Mouse (Mus musculus) MEL (cell line): ENCODE results near the gene Klrb1.

Experiments used
- CHD2 ChIP-seq: IDR thresholded peaks from 2 replicates; pipeline ENCODE4 v1.6.1; 2011; ENCODE audit warnings: low read length, improper control_type of control experiment
- CTCF ChIP-seq, 3 experiments: IDR thresholded peaks in 2 of 3; conservative IDR thresholded peaks in 1 of 3; 2 replicates each; pipeline ENCODE4 v1.5.1; 2011 to 2012; ENCODE audit warnings: low read length in 3 of 3, low read depth in 2 of 3, mild to moderate bottlenecking in 2 of 3, improper control_type of control experiment in 1 of 3, inconsistent platforms in 1 of 3, mixed read lengths in 1 of 3, moderate library complexity in 1 of 3; ENCODE audit not compliant: control insufficient read depth in 1 of 3, insufficient read depth in 1 of 3, poor library complexity in 1 of 3, severe bottlenecking in 1 of 3
- ELF1 ChIP-seq: IDR thresholded peaks from 2 replicates; pipeline ENCODE4 v1.6.1; 2014; ENCODE audit warnings: low read depth, mild to moderate bottlenecking, inconsistent platforms, low read length, improper control_type of control experiment, moderate library complexity
- HCFC1 ChIP-seq: IDR thresholded peaks from 2 replicates; pipeline ENCODE4 v1.6.1; 2012; ENCODE audit warnings: low read depth, mild to moderate bottlenecking, inconsistent platforms, low read length, improper control_type of control experiment, moderate library complexity
- USF2 ChIP-seq, 2 experiments: IDR thresholded peaks; 2 replicates each; pipeline ENCODE4 v1.6.1; 2011 to 2012; ENCODE audit warnings: improper control_type of control experiment in 2 of 2, low read length in 2 of 2, borderline replicate concordance in 1 of 2, inconsistent platforms in 1 of 2, low read depth in 1 of 2, mild to moderate bottlenecking in 1 of 2; ENCODE audit not compliant: insufficient read depth in 1 of 2

DNA sequence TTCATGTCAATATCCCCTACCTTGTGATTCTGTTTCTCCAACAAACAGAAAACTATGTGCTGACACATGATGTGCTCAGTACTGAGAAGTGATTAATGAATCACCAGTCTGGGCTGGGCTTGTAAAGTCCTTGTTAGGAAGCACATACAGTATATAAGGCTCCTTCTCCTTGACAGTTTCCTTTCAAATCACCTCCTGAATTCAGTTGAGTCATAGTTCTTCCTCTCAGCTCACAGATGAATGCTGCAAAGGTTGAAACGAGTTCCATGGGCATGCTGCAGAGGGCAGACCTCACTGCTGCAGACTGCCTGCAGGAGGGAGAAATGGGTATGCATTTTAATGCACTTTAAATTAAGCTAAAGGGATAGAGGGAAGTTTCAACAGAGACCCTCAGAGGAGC, 60.7 kb downstream of the Klrb1 start, which contains the start of gene Clec2h:
- TF ChIP-seq HCFC1 (no peak), USF2 (IDR thresholded peaks at IDR 0.05; ENCODE audit: borderline replicate concordance in 1 of 2, insufficient read depth in 1 of 2, low read depth in 1 of 2, low read length in 2 of 2) (no peak), CTCF (IDR thresholded peaks at IDR 0.05 in 2 of 3, conservative IDR thresholded peaks at IDR 0.05 in 1 of 3; ENCODE audit: control insufficient read depth in 1 of 3, insufficient read depth in 1 of 3, low read depth in 2 of 3, low read length in 3 of 3, poor library complexity in 1 of 3, severe bottlenecking in 1 of 3) (no peak), CHD2 (no peak), ELF1 (no peak)
